Comparison of ENCODE assay signal across 8 mouse cellular contexts in the genomic region with DNA sequence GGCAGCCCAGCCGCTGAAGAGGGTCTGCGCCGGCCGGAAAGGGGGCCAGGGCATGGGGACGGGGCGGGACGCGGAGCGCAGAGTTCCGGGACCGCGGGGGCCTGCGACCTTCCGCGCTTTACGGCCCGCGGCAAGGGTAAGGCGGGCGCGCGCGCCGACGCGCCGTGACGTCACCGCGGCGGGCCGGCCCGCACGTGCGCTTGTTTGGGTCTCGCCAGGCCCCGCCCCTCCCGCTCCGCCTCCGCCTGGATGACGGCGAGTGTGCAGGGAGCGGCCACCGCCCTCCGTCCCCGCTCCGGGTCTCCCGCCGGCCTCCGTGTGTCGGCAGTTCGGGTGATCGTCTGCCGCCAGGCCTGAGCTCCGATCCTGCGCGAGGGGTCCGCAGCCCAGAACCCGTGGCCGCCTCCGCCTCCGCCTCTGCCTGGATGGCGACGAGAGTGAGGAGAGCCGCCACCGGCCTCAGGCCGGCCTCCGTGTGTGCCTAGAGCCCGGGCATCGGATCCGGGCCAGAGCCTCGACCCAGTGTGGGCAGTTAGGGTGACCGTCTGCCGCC. TPM values are rescaled to one million over a fixed set of nuclear protein-coding genes. Genes with fewer than 3 reads are reported as not detected.
A peak's percentile ranks its signal among the peaks of the same experiment; 100 is the strongest.
DNase-seq lines count a peak whose midpoint lies in the region; ATAC-seq and TF ChIP-seq lines count a peak whose summit lies in the region.
"Not testable (repeated sequence)": the region's sequence is repeated elsewhere in the genome, so short reads cannot be mapped to it uniquely, and the experiment has no call there.

No protein-coding gene starts in this region.

- H3K27ac ChIP-seq in CH12.LX (ENCODE audit: insufficient read depth, low read depth); forebrain, embryonic 12.5 days: not testable (repeated sequence)
- H3K27ac ChIP-seq in liver, postnatal 0 days (ENCODE audit: low read depth): peak overlapping the region; percentile 64; the same call in 1 of the 2 replicates
- H3K27ac ChIP-seq in neural tube, embryonic 14.5 days (ENCODE audit: low read depth, low read length): peak overlapping the region; percentile 44; the same call in 1 of the 2 replicates

- peak overlapping the region; percentile 89 for H3K4me2 ChIP-seq in CH12.LX (ENCODE audit: insufficient read depth, low read depth, poor library complexity, severe bottlenecking)
- H3K4me2 ChIP-seq in forebrain, embryonic 12.5 days: peak overlapping the region; percentile 68
- peak overlapping the region; percentile 95 for H3K4me2 ChIP-seq in liver, postnatal 0 days (ENCODE audit: low read depth, low read length)
- peak overlapping the region; percentile 75 for H3K4me2 ChIP-seq in neural tube, embryonic 14.5 days (ENCODE audit: low read depth, low read length)

- not testable (repeated sequence) for TF ChIP-seq EP300 in CH12.LX (IDR thresholded peaks at IDR 0.05; ENCODE audit: low read length); liver, postnatal 0 days (IDR thresholded peaks at IDR 0.05; ENCODE audit: low read depth)

- not testable (repeated sequence) for H3K27me3 ChIP-seq in CH12.LX (replicated peaks); forebrain, embryonic 12.5 days; liver, postnatal 0 days (ENCODE audit: insufficient read depth, low read length); neural tube, embryonic 14.5 days (ENCODE audit: control insufficient read depth, insufficient read depth, low read length)

- peaks cover 16% of the 10 kb centered on the region for H3K79me2 ChIP-seq in CH12.LX (replicated peaks; ENCODE audit: control insufficient read depth, extremely low read depth, insufficient read depth, poor library complexity, severe bottlenecking)

- in situ Hi-C loops in CH12.LX (cut with MboI; ENCODE audit: low pct_ligation_motif_present, low pct_unique_long_range_greater_than_20kb, low sequenced_read_pairs): not testable (repeated sequence)

- not testable (repeated sequence) for TF ChIP-seq CTCF in CH12.LX (conservative IDR thresholded peaks at IDR 0.05 in 1 of 2, IDR thresholded peaks at IDR 0.05 in 1 of 2; ENCODE audit: low read depth in 2 of 2, low read length in 2 of 2); liver, postnatal 0 days (IDR thresholded peaks at IDR 0.05; ENCODE audit: low read depth)

- DNase-seq in CH12.LX (ENCODE audit: extremely low read depth): peak; percentile 81
- DNase-seq in c-Kit-positive CD71-positive TER-119-negative erythroid progenitor cells, embryonic 14.5 days (ENCODE audit: low read depth): peak; percentile 81
- DNase-seq in heart, postnatal 10 days: peak; percentile 96
- peak; percentile 57 for DNase-seq in large intestine, adult 2 months (ENCODE audit: low read depth, low spot score)
- peak; percentile 97 for DNase-seq in liver, postnatal 0 days
- DNase-seq in testis, postnatal 10 days (ENCODE audit: low spot score): peak; percentile 98

- not testable (repeated sequence) for TF ChIP-seq RAD21 in CH12.LX (IDR thresholded peaks at IDR 0.05; ENCODE audit: low read depth, low read length)

- H3K36me3 ChIP-seq in CH12.LX (replicated peaks in 1 of 2; ENCODE audit: control insufficient read depth in 1 of 2, insufficient read depth in 1 of 2, low read length in 1 of 2): peaks cover 0 to 14% of the 10 kb centered on the region in 2 experiments
- H3K36me3 ChIP-seq in forebrain, embryonic 12.5 days (replicated peaks); liver, postnatal 0 days (replicated peaks; ENCODE audit: insufficient read depth, low read length); neural tube, embryonic 14.5 days (ENCODE audit: control insufficient read depth, insufficient read depth, low read length): not testable (repeated sequence)

- peaks cover 0 to 27% of the 10 kb centered on the region in 2 experiments; a peak in 2 of 4 replicates for H3K4me1 ChIP-seq in CH12.LX (ENCODE audit: control insufficient read depth in 1 of 2, insufficient read depth in 2 of 2)
- H3K4me1 ChIP-seq in forebrain, embryonic 12.5 days: peaks cover 19% of the 10 kb centered on the region
- H3K4me1 ChIP-seq in liver, postnatal 0 days (ENCODE audit: insufficient read depth): peaks cover 17% of the 10 kb centered on the region
- not testable (repeated sequence) for H3K4me1 ChIP-seq in neural tube, embryonic 14.5 days (ENCODE audit: control insufficient read depth, insufficient read depth, low read length)

- peak overlapping the region; percentile 57 for H3K9ac ChIP-seq in CH12.LX (ENCODE audit: insufficient read depth, low read depth)
- H3K9ac ChIP-seq in forebrain, embryonic 12.5 days: peak overlapping the region; percentile 63
- peak overlapping the region; percentile 76 for H3K9ac ChIP-seq in liver, postnatal 0 days (replicated peaks)
- peak overlapping the region; percentile 63 for H3K9ac ChIP-seq in neural tube, embryonic 14.5 days (replicated peaks; ENCODE audit: low read depth, low read length)

- dilution Hi-C loops in CH12.LX (cut with MboI; ENCODE audit: extremely low pct_ligation_motif_present, extremely low pct_unique_long_range_greater_than_20kb, low sequenced_read_pairs): not testable (repeated sequence)

- not testable (repeated sequence) for H3K9me3 ChIP-seq in CH12.LX (replicated peaks; ENCODE audit: low read length); forebrain, embryonic 12.5 days; liver, postnatal 0 days (ENCODE audit: low read length); neural tube, embryonic 14.5 days (ENCODE audit: control insufficient read depth, low read length)

- intact Hi-C loops in heart, postnatal 10 days (cut with DNase I): loop anchor here (5.0 kb wide), 1 partner anchor 112 kb away; a partner anchor contains a TSS

- TF ChIP-seq POLR2A in CH12.LX (IDR thresholded peaks at IDR 0.05; ENCODE audit: low read depth, low read length): not testable (repeated sequence)

- peak overlapping the region; percentile 48 to 74 (median 51) for H3K4me3 ChIP-seq in CH12.LX (replicated peaks in 1 of 3; ENCODE audit: low read depth in 2 of 3, low read length in 2 of 3, poor library complexity in 1 of 3)
- peak overlapping the region; percentile 56 for H3K4me3 ChIP-seq in forebrain, embryonic 12.5 days (replicated peaks)
- H3K4me3 ChIP-seq in liver, postnatal 0 days (ENCODE audit: low read depth, low read length): peak overlapping the region; percentile 70
- H3K4me3 ChIP-seq in neural tube, embryonic 14.5 days (ENCODE audit: low read depth, low read length): peak overlapping the region; percentile 57

- peak; percentile 96 for ATAC-seq in forebrain, embryonic 12.5 days (ENCODE audit: low FRiP score)
- peak; percentile 93 for ATAC-seq in liver, postnatal 0 days
- ATAC-seq in neural tube, embryonic 14.5 days (ENCODE audit: low read depth): peak; percentile 94

- WGBS in forebrain, embryonic 12.5 days: 1% methylated on average over 56 of the region's 74 CpGs
- 1% methylated on average over 69 of the region's 74 CpGs for WGBS in large intestine, adult 2 months
- under 1% methylated on average over 36 of the region's 74 CpGs for WGBS in liver, postnatal 0 days (ENCODE audit: insufficient replicate concordance)
- WGBS in neural tube, embryonic 14.5 days: under 1% methylated on average over 74 of the region's 74 CpGs

TF ChIP-seq in CH12.LX, 34 proteins besides CTCF, POLR2A, EP300 and RAD21:
- TF ChIP-seq SIN3A (IDR thresholded peaks at IDR 0.05; ENCODE audit: low read length): peak; percentile 83
- peak; percentile 37; the same call in 1 of the 2 replicates for TF ChIP-seq TCF12 (IDR thresholded peaks at IDR 0.05; ENCODE audit: low read depth, low read length)
- peak; percentile 78 for TF ChIP-seq MAX (IDR thresholded peaks at IDR 0.05; ENCODE audit: low read length)
- TF ChIP-seq NRF1 (IDR thresholded peaks at IDR 0.05; ENCODE audit: low read depth, low read length): peak; percentile 56
- peak; percentile 77 for TF ChIP-seq ELF1 (IDR thresholded peaks at IDR 0.05; ENCODE audit: low read depth, low read length)
- TF ChIP-seq ZMIZ1 (IDR thresholded peaks at IDR 0.05; ENCODE audit: low read depth, low read length): 0 out of 2 replicates have a peak, but pooled peaks have one; percentile 16
- TF ChIP-seq BHLHE40 (IDR thresholded peaks at IDR 0.05; ENCODE audit: low read depth, low read length): peak; percentile 96
- peak; percentile 80; the same call in 1 of the 2 replicates for TF ChIP-seq MXI1 (IDR thresholded peaks at IDR 0.05; ENCODE audit: low read depth, low read length)
- peak; percentile 50 for TF ChIP-seq HCFC1 (IDR thresholded peaks at IDR 0.05; ENCODE audit: low read depth, low read length)

RNA-seq across cellular contexts. Expression of a gene that starts 51.1 kb away (rescaled TPM):
- total RNA-seq in CH12.LX (2012; rRNA removed): 11.0 and 11.6 TPM in 2 replicates
- 8.0 and 8.3 TPM in 2 replicates for total RNA-seq in CH12.LX (2014; rRNA removed)
- 7.6 and 8.3 TPM in 2 replicates for polyA plus RNA-seq in CH12.LX (2012; ENCODE audit: insufficient read length, low read depth)
- 14.4 TPM in 2 replicates for polyA plus RNA-seq in forebrain, embryonic 12.5 days (2016; fragmentation: Nextera tagmentation; extraction: Ambion mirVana)
- total RNA-seq in heart, postnatal 10 days (2021): 10 to 100 TPM; 75.0 to 78.5 TPM
- polyA plus RNA-seq in large intestine, adult 2 months (2012; rRNA removed): 3.0 and 10.6 TPM in 2 replicates
- 2.0 and 3.3 TPM in 2 replicates for polyA plus RNA-seq in liver, postnatal 0 days (2015; fragmentation: Nextera tagmentation; extraction: Ambion mirVana)
- polyA plus RNA-seq in neural tube, embryonic 14.5 days (2014; fragmentation: Nextera tagmentation; extraction: Ambion mirVana): 8.1 and 8.7 TPM in 2 replicates

RNA-seq across cellular contexts. Expression of a gene that starts 53.3 kb away (rescaled TPM):
- total RNA-seq in CH12.LX (2012; rRNA removed) (not detected in 2 replicates), CH12.LX (2014; rRNA removed) (not detected in 2 replicates)
- polyA plus RNA-seq in CH12.LX (2012; ENCODE audit: insufficient read length, low read depth): not detected in 2 replicates
- 0.43 and 0.63 TPM in 2 replicates for polyA plus RNA-seq in forebrain, embryonic 12.5 days (2016; fragmentation: Nextera tagmentation; extraction: Ambion mirVana)
- total RNA-seq in heart, postnatal 10 days (2021): under 1 TPM; 0.12 to 0.24 TPM
- 0.05 TPM in 1 of 2 replicates, not detected in the other for polyA plus RNA-seq in large intestine, adult 2 months (2012; rRNA removed)
- not detected in 2 replicates for polyA plus RNA-seq in liver, postnatal 0 days (2015; fragmentation: Nextera tagmentation; extraction: Ambion mirVana)
- polyA plus RNA-seq in neural tube, embryonic 14.5 days (2014; fragmentation: Nextera tagmentation; extraction: Ambion mirVana): 0.70 and 1.5 TPM in 2 replicates
